Mouse (Mus musculus): ENCODE measurements at regions not wholly inside any gene's neighbourhood (a gene's known extent, or its start where the extent isn't known, plus 50 kb on each side); places are given as distances from the start of the nearest gene placed in this dataset.
A peak's percentile ranks its signal among the peaks of the same experiment; 100 is the strongest.
"Not testable (repeated sequence)": the region's sequence is repeated elsewhere in the genome, so short reads cannot be mapped to it uniquely, and the experiment has no call there.

DNA sequence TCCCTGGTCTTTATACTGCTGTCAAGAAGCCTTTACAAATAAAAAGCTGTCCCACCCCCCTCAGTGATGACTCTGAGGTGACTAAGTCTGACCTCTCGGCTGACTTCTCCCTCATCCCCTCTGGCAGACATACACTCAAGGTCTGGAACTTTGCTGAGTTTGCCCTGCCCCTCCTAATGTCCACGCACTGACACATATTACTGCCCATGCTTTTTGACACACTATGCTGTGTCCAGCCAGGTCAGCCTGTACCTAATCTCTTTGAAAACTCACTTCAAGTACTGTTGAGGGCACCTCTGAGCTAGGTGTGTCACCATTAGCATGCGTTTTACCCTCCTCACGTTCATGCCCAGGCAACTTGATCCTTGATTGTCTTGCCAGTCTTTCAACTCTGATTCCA lies 164.9 kb upstream of the Frmd6 start:
- no peak for DNase-seq (ENCODE audit: low spot score)

DNA sequence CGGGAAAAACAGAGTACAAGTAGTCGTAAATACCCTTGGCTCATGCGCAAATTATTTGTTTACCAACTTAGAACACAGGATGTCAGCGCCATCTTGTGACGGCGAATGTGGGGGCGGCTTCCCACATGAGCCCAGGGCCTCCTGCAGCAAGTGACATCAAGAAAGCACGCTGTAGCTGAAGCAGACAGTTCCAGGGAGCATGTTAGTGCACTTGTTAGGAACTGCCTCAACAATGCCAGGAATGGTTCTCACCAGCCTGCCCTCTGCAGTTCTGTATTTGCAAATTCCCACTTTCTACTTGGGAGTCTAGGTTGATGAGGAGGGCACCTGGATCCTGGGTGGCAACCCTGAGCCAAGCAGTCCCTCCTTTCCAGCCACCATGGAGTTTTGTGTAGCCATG lies 157.2 kb upstream of the Frmd6 start:
- DNase-seq (ENCODE audit: low spot score) = not testable (repeated sequence)

DNA sequence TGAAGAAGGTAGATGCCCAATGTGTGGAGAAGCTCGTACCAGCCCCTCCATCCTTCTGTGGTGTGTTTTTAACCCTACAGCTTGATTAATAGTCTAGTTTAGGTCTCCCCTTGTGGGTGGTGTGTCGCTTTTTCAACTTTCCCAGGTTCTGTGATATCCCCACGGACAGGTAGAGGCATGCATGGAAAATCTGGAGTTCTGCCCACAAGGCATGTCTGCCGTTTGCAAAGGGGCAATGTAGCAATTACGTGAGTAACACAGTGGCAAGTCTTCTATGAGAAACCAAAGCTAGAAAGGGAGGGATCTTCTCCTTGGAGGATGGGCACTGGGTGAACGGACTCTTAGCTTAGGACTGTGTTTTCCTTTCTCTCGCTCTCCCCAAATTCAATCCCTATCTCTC lies 153.2 kb upstream of the Frmd6 start:
- no peak for DNase-seq (ENCODE audit: low spot score)

DNA sequence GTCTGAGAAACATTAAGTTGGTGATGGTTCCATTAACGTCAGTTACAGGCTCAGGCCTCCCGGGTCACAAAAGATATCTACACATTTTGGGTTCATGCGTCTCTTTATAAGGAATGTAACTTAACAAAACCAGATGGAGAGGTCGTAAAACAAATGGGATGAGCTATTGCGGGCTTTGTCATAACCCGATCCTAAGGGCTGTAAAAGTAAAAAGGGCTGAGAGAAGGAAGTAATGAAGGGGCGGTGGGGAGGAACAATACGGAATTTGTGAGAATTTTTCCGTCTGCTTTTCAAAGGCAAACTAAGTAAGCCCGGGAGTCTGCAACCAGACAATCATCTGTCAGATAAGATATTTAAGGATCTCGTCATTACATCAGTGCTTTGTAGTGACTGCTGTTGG lies 152.1 kb upstream of the Frmd6 start:
- DNase-seq (ENCODE audit: low spot score) = no peak

DNA sequence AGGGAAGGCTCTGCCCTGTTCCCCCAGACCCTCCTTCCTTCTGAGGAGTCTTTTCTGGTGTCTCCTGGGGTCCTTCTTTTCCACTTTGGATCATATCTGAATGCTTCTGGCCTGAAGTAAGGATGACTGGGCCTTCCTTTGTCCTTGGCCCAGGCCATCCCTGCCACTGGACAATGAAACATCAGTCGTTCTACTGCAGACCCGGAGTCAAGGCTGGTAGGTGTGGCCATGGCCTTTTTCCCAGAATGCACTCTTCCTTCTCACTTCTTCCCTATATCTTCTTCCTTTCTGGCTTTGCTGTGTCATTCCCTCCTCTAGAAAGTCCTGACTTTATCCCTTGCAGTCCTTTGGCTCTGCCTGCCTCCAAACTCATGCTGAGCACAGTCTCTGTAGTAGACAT lies 151.2 kb upstream of the Frmd6 start:
- no peak for DNase-seq (ENCODE audit: low spot score)

DNA sequence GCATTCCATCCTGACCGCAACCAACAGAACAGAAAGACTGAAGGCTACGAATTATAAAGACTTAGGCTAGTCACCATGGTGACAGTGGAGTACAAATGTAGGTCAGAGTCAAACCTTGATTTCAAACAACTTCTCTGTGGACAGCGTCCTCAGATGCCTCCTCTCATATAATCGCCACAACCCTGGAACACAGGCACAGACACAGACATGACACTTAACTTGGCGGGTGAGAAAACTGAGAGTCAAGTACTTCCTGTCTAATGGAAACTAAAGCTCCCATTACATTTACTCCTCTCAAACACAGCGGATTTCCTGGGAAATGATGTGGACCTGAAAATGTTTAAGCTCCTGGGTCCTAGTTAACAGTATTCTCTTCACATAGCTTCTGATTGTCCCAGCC lies 149.5 kb upstream of the Frmd6 start:
- DNase-seq (ENCODE audit: low spot score) = no peak

DNA sequence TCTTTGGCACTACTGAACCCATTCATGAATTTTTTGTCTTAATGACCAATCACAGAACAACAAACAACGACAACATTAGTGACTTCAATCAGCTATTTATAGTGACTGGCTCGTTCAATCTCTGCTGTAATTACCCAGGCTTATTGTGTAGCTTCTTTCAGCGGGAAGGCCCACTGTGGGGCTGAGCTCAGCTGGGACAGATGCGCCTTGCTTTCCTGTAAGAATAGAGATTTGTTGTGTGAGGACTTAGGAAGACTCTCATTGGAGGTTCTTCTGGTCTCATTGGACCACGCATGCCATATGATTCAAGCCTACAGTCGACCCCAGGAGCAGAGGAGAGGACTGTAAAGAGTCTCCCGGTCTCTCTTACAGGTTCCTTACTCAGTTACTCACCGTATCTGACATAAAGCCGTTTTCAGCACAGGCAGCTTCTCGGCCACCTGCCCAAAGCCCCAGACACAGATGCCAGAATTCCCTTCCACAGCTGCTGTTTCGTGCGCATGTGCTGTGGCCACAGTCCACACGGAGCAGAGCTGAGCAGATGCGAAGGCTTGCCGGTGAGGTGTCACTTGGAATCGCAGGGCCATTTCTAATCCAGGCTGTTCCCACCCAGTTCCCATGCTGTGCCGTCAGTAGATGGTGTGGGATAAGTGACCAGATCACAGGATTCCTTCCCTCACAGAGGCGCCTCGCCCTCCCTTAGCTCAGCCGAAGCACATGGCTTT lies 145.5 kb upstream of the Frmd6 start:
- peak; percentile 71 for DNase-seq (ENCODE audit: low spot score)

DNA sequence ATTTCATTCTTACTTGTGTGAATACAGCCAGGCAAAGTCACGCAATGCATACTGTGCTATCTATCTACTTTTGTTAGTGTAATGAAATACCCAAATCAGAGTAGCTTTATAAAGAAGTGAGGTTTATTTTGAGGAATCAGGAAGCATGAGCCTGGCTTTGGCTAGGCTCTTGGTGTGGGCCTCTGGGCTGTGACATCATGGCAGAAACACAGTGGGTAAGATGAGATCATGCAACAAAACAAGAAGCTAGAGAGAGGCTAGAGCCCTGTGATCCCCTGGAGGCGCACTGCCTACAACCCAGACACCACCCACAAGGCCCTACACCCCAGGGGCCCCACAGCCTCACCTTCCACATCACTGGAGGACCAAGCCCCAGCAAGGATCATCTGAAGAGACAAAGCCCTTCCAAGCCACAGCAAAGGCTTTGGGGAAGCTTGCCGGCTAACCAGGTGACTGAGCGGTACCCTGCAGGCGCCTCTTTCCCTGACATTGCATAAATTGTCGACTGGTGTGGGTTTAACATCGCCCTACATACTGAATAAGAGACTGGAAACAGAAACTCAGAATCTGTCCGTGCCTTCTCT lies 143.8 kb upstream of the Frmd6 start:
- no peak for DNase-seq (ENCODE audit: low spot score)

DNA sequence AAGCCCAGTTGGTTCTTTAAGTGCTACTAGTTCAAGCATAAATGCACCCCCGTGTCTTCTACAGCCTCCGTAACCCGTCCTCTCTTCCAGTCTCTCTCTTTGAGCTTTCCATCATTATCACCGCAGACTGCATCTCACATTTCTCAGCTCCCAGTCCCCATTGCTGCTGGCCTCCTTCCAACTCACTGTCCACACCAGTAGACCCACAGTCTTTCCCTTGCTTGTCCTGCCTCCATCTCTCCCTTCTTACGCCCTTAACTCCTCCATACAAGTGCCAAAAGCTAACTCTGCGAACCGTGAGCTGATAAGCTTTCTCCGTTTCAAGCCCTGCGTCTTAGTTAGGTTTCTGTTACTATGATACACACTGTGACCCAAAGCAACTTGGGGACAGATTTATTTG lies 141.0 kb upstream of the Frmd6 start:
- DNase-seq (ENCODE audit: low spot score) = no peak

DNA sequence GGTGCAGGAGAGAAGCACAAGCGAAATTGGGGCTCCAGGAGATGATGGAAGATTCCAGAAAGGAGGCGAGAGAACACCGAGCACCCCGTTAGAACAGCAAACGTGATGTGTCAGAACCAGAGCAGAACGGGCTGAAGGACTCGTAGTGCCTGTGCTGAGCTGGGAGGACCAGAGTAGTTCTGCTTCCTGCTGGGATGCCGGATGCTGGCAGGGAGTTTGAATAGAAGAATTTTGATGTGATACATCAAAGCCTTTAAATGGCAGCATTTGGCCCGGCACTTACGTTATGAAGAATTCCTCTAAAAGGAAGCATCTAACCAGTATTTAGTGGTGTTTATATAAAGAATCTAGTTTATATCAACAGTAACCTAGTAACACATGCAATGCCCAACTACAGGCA lies 139.9 kb upstream of the Frmd6 start:
- DNase-seq (ENCODE audit: low spot score) = no peak

DNA sequence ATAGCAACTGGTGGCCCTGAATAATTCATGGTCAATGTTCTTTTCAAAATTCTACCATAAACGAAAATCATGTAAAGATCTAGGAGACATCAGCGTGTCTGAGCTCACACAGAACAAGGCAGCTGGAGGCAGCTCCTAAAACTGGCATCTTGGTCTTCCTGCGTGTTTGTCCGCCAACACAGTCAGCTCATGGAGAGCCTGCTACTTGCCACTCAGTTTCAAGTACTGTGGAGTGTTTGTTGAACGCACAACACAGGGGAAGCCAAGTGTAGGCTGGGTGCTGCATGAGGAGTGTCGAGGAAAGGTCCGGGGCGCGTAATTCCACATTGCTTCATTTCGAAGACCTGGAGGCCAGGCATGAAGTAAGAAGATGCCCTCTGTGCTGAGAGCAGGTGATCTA lies 139.0 kb upstream of the Frmd6 start:
- no peak for DNase-seq (ENCODE audit: low spot score)

DNA sequence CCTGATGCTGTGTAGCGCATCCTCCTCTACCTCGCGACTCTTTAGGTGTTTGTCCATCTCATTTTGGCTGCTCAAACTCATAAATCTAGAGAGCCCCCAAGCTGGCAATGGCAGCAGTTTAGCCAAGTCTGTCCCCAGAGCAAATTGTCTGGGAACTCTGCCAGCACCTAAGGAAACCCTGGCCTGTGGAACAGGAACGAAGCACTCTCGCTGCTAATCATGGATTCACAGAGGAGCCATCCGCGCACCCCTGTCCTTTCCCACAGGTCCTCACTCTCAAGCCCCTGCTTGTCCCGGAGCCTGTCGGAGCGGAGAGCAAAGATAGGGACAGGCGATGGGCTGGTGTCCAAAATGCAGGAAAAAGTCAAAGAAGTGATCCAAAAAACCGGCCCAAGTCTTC lies 138.3 kb upstream of the Frmd6 start:
- DNase-seq (ENCODE audit: low spot score) = no peak

DNA sequence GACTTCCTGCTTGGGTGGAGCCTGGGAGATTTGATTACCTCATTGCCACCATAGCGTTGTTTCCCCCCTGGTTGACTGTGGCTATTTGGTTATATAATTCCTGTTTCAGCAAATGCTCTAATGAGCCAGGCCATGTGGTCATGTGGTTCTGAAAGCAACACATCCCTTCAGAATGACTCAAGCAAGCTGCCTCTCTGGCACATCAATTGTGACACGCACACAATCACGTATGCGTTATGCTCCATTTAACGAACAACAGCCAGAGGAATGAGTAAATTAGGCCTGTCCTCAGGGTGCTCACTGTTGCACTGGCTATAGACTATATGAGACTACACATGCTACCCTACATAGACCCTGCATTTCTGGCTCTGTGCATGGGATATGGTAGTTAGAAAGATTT lies 130.2 kb upstream of the Frmd6 start:
- no peak for DNase-seq (ENCODE audit: low spot score)

DNA sequence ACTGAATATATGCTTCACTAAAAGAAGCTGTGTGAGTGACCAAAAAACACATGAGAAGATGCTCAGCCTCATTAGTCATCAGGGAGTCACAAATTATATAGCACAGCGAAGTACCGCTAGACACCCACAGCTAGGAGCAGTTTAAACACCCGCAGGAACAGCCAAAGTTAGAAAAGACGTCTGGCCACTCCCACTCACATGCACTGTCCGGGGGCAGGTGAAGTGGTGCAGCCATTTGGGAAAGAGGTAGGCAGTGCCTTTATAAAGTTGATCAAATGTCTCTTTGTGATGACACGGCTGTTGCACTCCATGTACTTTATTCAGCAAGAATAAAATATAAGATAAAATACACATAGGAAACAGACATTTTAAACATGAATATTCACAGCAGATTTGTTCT lies 129.1 kb upstream of the Frmd6 start:
- no peak for DNase-seq (ENCODE audit: low spot score)

DNA sequence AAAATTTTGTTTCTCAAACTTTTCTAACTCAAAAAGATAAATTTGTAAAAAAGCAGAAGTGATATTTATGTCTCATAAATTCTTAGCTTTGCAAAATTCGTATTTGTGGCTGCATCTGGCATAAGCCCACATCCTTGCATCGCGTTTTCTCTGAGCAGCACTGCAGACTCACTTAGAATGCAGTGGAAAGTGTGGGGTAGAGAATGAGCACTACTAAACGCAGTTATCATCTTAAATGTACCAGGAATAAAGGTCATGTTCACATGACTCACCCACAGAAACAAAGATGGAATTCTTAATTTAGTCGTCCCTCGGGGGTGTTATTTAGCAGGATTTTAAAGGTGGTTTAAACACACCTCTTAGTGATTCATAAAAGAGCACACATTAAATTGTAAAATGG lies 126.8 kb upstream of the Frmd6 start:
- no peak for DNase-seq (ENCODE audit: low spot score)

DNA sequence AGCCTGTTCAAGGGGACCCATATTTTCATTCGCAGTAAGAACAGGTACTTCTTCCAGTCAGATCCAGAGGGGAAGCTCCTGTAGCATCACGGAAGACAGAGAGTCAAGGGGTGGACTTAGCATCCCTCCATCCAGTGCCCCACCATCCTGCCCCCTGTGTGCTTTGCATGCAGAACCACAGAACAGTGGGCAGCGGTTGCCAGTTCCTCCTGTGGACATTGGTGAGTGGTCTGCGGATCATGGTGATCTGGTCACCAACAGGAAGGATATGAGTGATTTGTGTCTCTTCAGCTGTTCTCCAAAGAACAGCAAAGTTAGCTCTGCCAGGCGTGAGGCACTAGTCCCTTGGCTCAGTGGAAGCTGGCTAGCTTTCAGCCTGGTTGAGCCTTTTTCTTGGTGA lies 122.8 kb upstream of the Frmd6 start:
- DNase-seq (ENCODE audit: low spot score) = no peak

DNA sequence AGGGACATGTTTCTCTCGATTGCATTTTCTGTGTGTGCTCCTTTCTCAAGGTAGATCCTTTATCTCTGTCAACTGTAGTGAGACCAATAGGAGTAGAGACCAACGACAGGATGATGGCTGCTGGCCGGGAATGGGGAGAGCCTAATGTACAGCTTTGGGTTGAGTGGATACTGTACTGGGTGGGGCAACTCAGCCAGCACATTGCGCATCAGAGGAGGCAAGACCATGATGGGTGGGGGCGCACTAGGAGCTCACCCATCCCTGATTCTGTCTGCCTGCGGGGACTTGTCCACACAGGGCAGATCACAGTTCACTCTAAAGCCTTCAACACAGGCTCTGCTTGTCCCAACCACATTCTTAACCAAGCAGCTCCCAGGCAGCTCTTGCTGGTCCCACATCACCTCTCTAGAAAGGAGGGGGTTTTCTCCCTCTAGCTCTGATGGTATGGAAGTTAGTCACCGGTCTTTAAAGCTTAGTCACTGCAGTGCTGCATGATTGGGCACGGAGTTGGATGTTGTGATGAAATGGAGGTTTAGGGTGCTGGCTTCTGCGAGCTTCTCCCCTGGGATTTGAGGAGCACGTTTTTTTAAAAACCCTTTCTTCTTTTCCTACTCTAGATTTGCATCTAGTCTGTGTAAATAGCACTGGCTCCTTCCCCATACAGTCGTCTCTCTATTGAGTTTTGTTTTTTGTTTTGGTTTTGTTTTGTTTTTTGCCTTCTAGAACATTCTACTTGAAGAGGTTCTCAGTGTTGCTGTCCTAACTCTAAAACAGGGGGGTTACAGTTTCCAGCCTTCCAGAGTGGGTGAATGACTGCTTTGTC lies 118.3 kb upstream of the Frmd6 start:
- no peak for DNase-seq (ENCODE audit: low spot score)

DNA sequence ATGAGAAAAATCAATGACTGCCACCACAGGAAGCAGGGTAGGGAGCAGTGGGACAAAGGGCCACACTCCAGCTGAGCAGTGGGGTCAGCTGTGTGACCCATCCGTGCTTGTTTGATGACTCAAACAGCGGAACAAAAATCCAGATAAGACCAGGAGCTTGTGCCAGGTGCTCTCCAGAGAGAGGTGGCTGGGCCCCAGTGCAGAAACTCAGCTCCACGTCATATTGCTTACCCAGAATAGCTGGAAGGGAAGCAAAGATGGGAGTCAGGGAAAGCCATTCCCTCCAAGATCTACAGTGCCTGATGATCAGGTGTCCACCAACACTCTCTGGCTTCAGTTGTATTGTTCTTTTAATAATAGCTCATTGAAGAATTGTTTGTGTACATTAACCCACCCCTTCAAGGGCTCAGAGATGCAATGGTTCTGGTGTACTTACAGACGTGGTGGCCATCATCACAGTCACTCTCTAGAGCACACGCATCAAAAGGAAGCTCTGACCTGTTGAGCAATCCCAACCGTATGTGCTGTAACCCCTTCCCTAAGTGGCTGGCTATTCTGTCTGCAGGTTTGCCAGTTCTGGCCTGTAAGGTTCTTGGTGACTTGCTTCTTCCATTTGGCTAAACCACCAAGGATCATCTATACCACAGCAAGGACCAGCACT lies 117.6 kb upstream of the Frmd6 start:
- no peak for DNase-seq (ENCODE audit: low spot score)

DNA sequence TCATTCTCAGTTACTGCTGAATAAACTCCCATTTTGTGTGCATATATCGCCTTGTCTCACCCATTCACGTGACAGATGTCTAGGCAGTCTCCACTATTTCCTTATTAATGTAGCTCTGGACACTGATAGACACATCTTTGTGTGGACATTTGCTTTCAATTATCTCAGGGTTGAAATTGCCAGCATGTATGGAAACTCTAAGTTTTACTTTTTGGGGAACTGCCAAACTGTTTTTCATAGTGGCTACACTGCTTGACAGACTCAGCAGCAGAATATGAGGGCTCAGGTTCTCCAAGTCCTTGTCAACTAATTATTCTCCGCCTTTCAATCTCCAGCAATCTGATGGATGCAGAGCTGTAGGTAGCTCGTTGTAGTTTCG lies 117.0 kb upstream of the Frmd6 start:
- DNase-seq (ENCODE audit: low spot score) = no peak

DNA sequence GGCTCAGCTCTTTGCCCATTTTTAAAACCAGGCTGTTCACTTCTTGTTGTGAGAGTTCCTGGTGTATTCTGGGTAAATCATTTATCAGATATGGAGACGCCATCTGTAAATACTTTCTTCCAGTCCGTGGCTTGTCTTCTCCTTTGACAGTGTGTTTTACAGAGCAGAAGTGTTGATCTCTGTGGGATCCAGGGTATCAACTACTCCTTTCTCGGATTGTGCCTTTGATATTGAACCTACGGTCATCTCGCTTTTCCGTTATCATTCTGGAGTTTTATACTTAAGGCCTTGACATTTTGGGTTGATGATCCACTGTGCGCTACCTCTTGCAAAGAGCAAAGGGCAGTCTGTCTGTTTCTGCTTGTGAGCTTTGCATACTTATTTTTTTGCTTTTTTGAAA lies 115.0 kb upstream of the Frmd6 start:
- DNase-seq (ENCODE audit: low spot score) = no peak

DNA sequence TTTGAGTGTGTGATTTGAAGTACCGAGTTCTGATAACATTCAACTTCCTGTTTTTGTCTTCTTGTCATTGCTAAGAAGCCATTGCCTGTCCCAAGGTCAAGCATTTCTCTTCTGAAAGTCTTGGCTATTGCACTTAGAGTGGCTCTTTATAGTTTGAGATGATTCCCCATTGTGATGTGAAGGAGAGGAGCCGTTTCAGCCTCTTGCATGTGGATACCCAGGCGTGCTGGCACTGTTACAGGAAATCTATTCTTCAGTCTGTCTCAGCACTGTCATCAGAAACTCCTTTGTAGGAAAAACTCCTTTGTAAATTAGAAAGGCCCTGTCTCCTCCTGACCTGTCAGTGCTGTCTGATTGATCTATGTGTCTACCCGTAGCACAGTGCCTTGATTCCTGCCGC lies 114.3 kb upstream of the Frmd6 start:
- DNase-seq (ENCODE audit: low spot score) = no peak

DNA sequence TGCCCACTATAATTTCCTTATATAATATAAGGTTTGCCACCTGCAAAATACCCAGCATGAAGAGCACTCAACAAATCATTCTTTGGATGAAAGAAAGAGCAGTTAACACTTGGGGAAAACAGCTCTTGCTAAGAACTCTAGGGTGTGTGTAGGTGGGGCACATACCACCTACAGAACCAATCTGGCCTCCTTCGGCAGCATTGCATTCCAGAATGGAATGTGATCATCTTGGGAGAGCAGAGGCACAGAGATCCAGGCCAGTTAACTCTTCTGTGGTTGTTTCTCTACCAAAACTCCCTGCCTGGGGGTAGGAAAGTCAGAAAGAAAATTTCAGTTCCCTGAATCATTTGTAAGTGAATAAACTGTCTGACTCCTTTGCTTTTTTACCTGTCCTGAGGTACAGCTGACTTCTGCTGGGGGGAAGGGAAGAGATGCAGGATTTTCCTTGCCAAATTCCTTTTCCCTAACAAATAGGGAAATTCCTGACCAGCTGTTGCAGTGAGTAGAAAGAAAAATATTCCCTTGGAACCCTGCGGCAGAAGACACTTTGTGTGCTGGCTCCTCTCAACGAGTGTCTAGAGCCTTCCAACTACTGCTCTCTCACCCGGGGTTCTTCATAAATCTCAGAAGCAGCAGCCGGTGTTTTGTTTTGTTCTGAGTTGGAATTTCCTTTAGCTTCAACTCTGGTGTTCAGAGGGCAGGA lies 112.8 kb upstream of the Frmd6 start:
- DNase-seq (ENCODE audit: low spot score) = no peak

Data from gastrocnemius, adult 18-20 months (tissue).